9 mouse cellular contexts compared by ENCODE assay signal in the genomic region with DNA sequence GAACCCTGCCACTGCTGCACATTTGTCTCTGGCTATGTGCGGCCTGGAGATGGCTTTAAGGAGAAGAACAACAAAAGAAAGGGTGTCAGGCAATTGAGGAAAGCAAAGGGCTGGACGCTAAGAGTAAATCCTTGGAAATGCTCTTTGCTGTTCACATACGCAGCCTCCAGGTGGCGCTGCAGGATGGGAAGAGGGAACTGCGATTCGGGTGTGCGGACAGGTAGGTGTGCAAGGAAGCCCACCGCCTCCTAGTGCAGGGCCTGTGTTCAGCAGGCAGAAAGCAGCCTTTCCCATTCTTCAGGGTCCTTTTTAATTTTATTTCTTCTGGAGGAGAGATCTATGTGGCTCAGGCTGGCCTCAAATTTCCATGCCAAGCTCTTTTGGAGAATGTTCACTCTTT. TPM values are rescaled to one million over a fixed set of nuclear protein-coding genes. Genes with fewer than 3 reads are reported as not detected.
DNase-seq lines count a peak whose midpoint lies in the region; ATAC-seq and TF ChIP-seq lines count a peak whose summit lies in the region.
"Had no signal": no experiment of that assay in that cellular context is flagged by ENCODE, and none has a peak within 500 bp of the region (broad histone marks: within the 10 kb centered on the region; RNA-seq: fewer than 3 reads in every experiment).

No protein-coding gene starts in this region.

- peak; percentile 21 to 65 for DNase-seq in frontal cortex, postnatal 10 days (ENCODE audit: low spot score in 2 of 2)
- peak; percentile 74 for DNase-seq in ES-E14 (ENCODE audit: low read depth, low spot score)
- DNase-seq in c-Kit-positive CD71-positive TER-119-positive erythroid progenitor cells, embryonic 14.5 days (ENCODE audit: low spot score): peak; percentile 40
- DNase-seq in layer of hippocampus, adult 9-11 months: peak; percentile 26
- peak; percentile 80 for DNase-seq in stomach, postnatal 0 days (ENCODE audit: low spot score)

- H3K9ac ChIP-seq in ES-E14 (ENCODE audit: insufficient read depth, low read depth, low read length, poor library complexity, severe bottlenecking): no peak overlapping the region
- no peak overlapping the region for H3K9ac ChIP-seq in stomach, postnatal 0 days (ENCODE audit: low read length)

- peak; percentile 96 for TF ChIP-seq CTCF in stomach, postnatal 0 days (IDR thresholded peaks at IDR 0.05; ENCODE audit: low read depth)

- no peaks in the 10 kb centered on the region for H3K9me3 ChIP-seq in ES-E14 (ENCODE audit: control insufficient read depth, insufficient read depth, low read depth, low read length)
- H3K9me3 ChIP-seq in stomach, postnatal 0 days (ENCODE audit: control insufficient read depth, low read length): no peaks in the 10 kb centered on the region

- H3K4me2 ChIP-seq in stomach, postnatal 0 days (replicated peaks; ENCODE audit: low read depth): no peak overlapping the region

- ATAC-seq in frontal cortex, adult (ENCODE audit: low TSS enrichment): no peak
- peak; percentile 41; the same call in 1 of the 2 replicates for ATAC-seq in granulocyte monocyte progenitor cell, adult 5-6 weeks (replicated peaks; ENCODE audit: poor library complexity, severe bottlenecking)
- peak; percentile 68 for ATAC-seq in megakaryocyte-erythroid progenitor cell, adult 5-6 weeks (replicated peaks; ENCODE audit: low FRiP score, low TSS enrichment, poor library complexity, severe bottlenecking)
- ATAC-seq in stomach, postnatal 0 days (ENCODE audit: low FRiP score, low TSS enrichment): no peak

- in situ Hi-C loops in ES-E14 (cut with MboI; ENCODE audit: low sequenced_read_pairs in 2 of 2, unreplicated experiment in 2 of 2): loop anchor here in 1 of 2 experiments (10.0 kb wide), 1 partner anchor 131 kb away; no protein-coding TSS in a partner anchor

- no peak overlapping the region for H3K4me3 ChIP-seq in ES-E14 (ENCODE audit: insufficient read depth in 1 of 2, low read depth in 1 of 2, low read length in 2 of 2, poor library complexity in 1 of 2, severe bottlenecking in 1 of 2)
- H3K4me3 ChIP-seq in stomach, postnatal 0 days (ENCODE audit: low read depth, low read length): no peak overlapping the region
- H3K4me3 ChIP-seq: megakaryocyte, embryonic 14.5 days had no signal

- H3K27me3 ChIP-seq in stomach, postnatal 0 days (ENCODE audit: control insufficient read depth, insufficient read depth, low read length): no peaks in the 10 kb centered on the region

- H3K36me3 ChIP-seq in ES-E14 (ENCODE audit: control insufficient read depth, insufficient read depth, low read length, poor library complexity, severe bottlenecking): no peaks in the 10 kb centered on the region
- no peaks in the 10 kb centered on the region for H3K36me3 ChIP-seq in stomach, postnatal 0 days (ENCODE audit: control insufficient read depth, insufficient read depth, low read length)

- TF ChIP-seq EP300 in stomach, postnatal 0 days (optimal IDR thresholded peaks at IDR 0.05): no peak

- WGBS in stomach, postnatal 0 days: 2% methylated on average over 8 of the region's 8 CpGs

- H3K27ac ChIP-seq in ES-E14 (ENCODE audit: insufficient read depth, low read depth, low read length, poor library complexity, severe bottlenecking): no peak overlapping the region
- no peak overlapping the region for H3K27ac ChIP-seq in stomach, postnatal 0 days (replicated peaks)

- H3K4me1 ChIP-seq in ES-E14 (ENCODE audit: control insufficient read depth in 2 of 2, insufficient read depth in 2 of 2, low read length in 2 of 2, poor library complexity in 1 of 2): no peaks in the 10 kb centered on the region
- no peaks in the 10 kb centered on the region for H3K4me1 ChIP-seq in stomach, postnatal 0 days (replicated peaks; ENCODE audit: control insufficient read depth, insufficient read depth)
- H3K4me1 ChIP-seq: megakaryocyte, embryonic 14.5 days had no signal

TF ChIP-seq in ES-E14, 5 proteins besides CTCF, POLR2A, EP300 and RAD21:
- no peak for TF ChIP-seq MAFK (IDR thresholded peaks at IDR 0.05; ENCODE audit: insufficient read depth, low read depth, low read length)
- peak; percentile 93 for TF ChIP-seq ZC3H11A (IDR thresholded peaks at IDR 0.05; ENCODE audit: borderline replicate concordance, low read depth, low read length)
- TF ChIP-seq HCFC1 (IDR thresholded peaks at IDR 0.05; ENCODE audit: borderline replicate concordance, insufficient read depth, low read length): 0 out of 2 replicates have a peak, but pooled peaks have one; percentile 38
- TF ChIP-seq ZNF384 (IDR thresholded peaks at IDR 0.05; ENCODE audit: low read depth, low read length): no peak
- no peak for TF ChIP-seq CHD2 (IDR thresholded peaks at IDR 0.05; ENCODE audit: low read depth, low read length)

RNA-seq across cellular contexts. Expression of a gene that starts 11.4 kb away (rescaled TPM):
- not detected in 2 replicates for total RNA-seq in ES-E14 (2012; rRNA removed)
- total RNA-seq in granulocyte monocyte progenitor cell, adult 5-6 weeks (2014; fragmentation: Nextera tagmentation): not detected in 2 replicates
- not detected in 2 replicates for total RNA-seq in granulocyte monocyte progenitor cell, adult 5-6 weeks (2017)
- not detected in 2 replicates for total RNA-seq in megakaryocyte-erythroid progenitor cell, adult 5-6 weeks (2014; fragmentation: Nextera tagmentation)
- total RNA-seq in megakaryocyte-erythroid progenitor cell, adult 5-6 weeks (2017): not detected in 2 replicates
- 0.62 and 0.75 TPM in 2 replicates for polyA plus RNA-seq in stomach, postnatal 0 days (2015; fragmentation: Nextera tagmentation; extraction: Ambion mirVana)

RNA-seq across cellular contexts. Expression of a gene that starts 15.5 kb away (rescaled TPM):
- not detected in 2 replicates for total RNA-seq in ES-E14 (2012; rRNA removed)
- total RNA-seq in granulocyte monocyte progenitor cell, adult 5-6 weeks (2014; fragmentation: Nextera tagmentation): not detected in 2 replicates
- total RNA-seq in granulocyte monocyte progenitor cell, adult 5-6 weeks (2017): not detected in 2 replicates
- total RNA-seq in megakaryocyte-erythroid progenitor cell, adult 5-6 weeks (2014; fragmentation: Nextera tagmentation): not detected in 2 replicates
- not detected in 2 replicates for total RNA-seq in megakaryocyte-erythroid progenitor cell, adult 5-6 weeks (2017)
- polyA plus RNA-seq in stomach, postnatal 0 days (2015; fragmentation: Nextera tagmentation; extraction: Ambion mirVana): not detected in 2 replicates

RNA-seq across cellular contexts. Expression of a gene that starts 25.5 kb away (rescaled TPM):
- not detected in 2 replicates for total RNA-seq in ES-E14 (2012; rRNA removed)
- total RNA-seq in granulocyte monocyte progenitor cell, adult 5-6 weeks (2014; fragmentation: Nextera tagmentation): not detected in 2 replicates
- total RNA-seq in granulocyte monocyte progenitor cell, adult 5-6 weeks (2017): not detected in 2 replicates
- total RNA-seq in megakaryocyte-erythroid progenitor cell, adult 5-6 weeks (2014; fragmentation: Nextera tagmentation): not detected in 2 replicates
- not detected in 2 replicates for total RNA-seq in megakaryocyte-erythroid progenitor cell, adult 5-6 weeks (2017)
- polyA plus RNA-seq in stomach, postnatal 0 days (2015; fragmentation: Nextera tagmentation; extraction: Ambion mirVana): not detected in 2 replicates

RNA-seq across cellular contexts. Expression of a gene that starts 32.2 kb away (rescaled TPM):
- not detected in 2 replicates for total RNA-seq in ES-E14 (2012; rRNA removed)
- not detected in 2 replicates for total RNA-seq in granulocyte monocyte progenitor cell, adult 5-6 weeks (2014; fragmentation: Nextera tagmentation)
- total RNA-seq in granulocyte monocyte progenitor cell, adult 5-6 weeks (2017): not detected in 2 replicates
- total RNA-seq in megakaryocyte-erythroid progenitor cell, adult 5-6 weeks (2014; fragmentation: Nextera tagmentation): not detected in 2 replicates
- total RNA-seq in megakaryocyte-erythroid progenitor cell, adult 5-6 weeks (2017): not detected in 2 replicates
- 18.1 and 18.5 TPM in 2 replicates for polyA plus RNA-seq in stomach, postnatal 0 days (2015; fragmentation: Nextera tagmentation; extraction: Ambion mirVana)

RNA-seq across cellular contexts. Expression of a gene that starts 35.1 kb away (rescaled TPM):
- not detected in 2 replicates for total RNA-seq in ES-E14 (2012; rRNA removed)
- not detected in 2 replicates for total RNA-seq in granulocyte monocyte progenitor cell, adult 5-6 weeks (2014; fragmentation: Nextera tagmentation)
- not detected in 2 replicates for total RNA-seq in granulocyte monocyte progenitor cell, adult 5-6 weeks (2017)
- not detected in 2 replicates for total RNA-seq in megakaryocyte-erythroid progenitor cell, adult 5-6 weeks (2014; fragmentation: Nextera tagmentation)
- not detected in 2 replicates for total RNA-seq in megakaryocyte-erythroid progenitor cell, adult 5-6 weeks (2017)
- 0.16 and 0.27 TPM in 2 replicates for polyA plus RNA-seq in stomach, postnatal 0 days (2015; fragmentation: Nextera tagmentation; extraction: Ambion mirVana)

Comparison
In these comparisons a context has a peak if more than half of its experiments do, and no peak if none do; other contexts are left out.
1. DNase-seq: peak in every context shown above with its lines; median percentile 80 in stomach, postnatal 0 days; 74 in ES-E14; 43 in frontal cortex, postnatal 10 days; 40 in c-Kit-positive CD71-positive TER-119-positive erythroid progenitor cells, embryonic 14.5 days; 26 in layer of hippocampus, adult 9-11 months.
2. ATAC-seq: peak in granulocyte monocyte progenitor cell, adult 5-6 weeks (single experiment) and megakaryocyte-erythroid progenitor cell, adult 5-6 weeks (single experiment); none in frontal cortex, adult (single experiment) and stomach, postnatal 0 days (single experiment).